Mouse (Mus musculus) ES-E14 (cell line): ENCODE measurements at regions not wholly inside any gene's neighbourhood (a gene's known extent, or its start where the extent isn't known, plus 50 kb on each side); places are given as distances from the start of the nearest gene placed in this dataset.

Experiments
- CHD2 ChIP-seq: IDR thresholded peaks from 2 replicates; pipeline ENCODE4 v1.6.1; 2014; ENCODE audit warnings: mild to moderate bottlenecking, low read depth, low read length, inconsistent platforms
- HCFC1 ChIP-seq: IDR thresholded peaks from 2 replicates; pipeline ENCODE4 v1.6.1; 2012; ENCODE audit warnings: low read length, inconsistent platforms, borderline replicate concordance; ENCODE audit not compliant: insufficient read depth
- ZC3H11A ChIP-seq: IDR thresholded peaks from 2 replicates; pipeline ENCODE4 v1.6.1; 2012; ENCODE audit warnings: low read depth, mild to moderate bottlenecking, inconsistent platforms, low read length, borderline replicate concordance

- TF ChIP-seq HCFC1 (no peak), CHD2 (no peak), ZC3H11A (no peak)
These were observed 298.5 kb upstream of the Cadm2 start for GRCm38 (mm10) chr16:67919175-67919574.
